Mouse (Mus musculus): ENCODE measurements at regions not wholly inside any gene's neighbourhood (a gene's known extent, or its start where the extent isn't known, plus 50 kb on each side); places are given as distances from the start of the nearest gene placed in this dataset.

DNA sequence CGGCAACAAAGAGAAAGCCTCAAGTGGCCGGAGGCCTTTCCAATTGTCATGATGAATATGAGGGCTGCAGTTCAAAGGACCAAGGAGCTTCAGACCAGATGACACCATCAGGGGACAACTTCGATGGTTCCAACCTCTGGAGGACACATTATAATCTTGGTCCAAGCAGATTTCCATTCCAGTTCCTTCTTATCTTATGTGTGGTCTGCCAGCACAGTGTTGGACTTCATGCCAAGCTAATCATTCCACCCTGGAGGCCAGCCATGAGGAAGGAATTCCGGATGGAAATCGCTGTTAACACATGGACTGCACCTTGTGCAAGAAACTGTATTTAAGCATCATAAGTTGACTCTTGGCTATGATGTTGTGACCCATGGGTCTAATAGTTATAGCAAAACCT lies 334.5 kb upstream of the Gm21798 start:
- TF ChIP-seq CTCF (IDR thresholded peaks at IDR 0.05; ENCODE audit: borderline replicate concordance, insufficient read depth, low read depth, low read length): no peak
- no peak for TF ChIP-seq POLR2A (IDR thresholded peaks at IDR 0.05; ENCODE audit: borderline replicate concordance, insufficient read depth, low read length)
